Mouse (Mus musculus) right cerebral cortex, postnatal 4 days (tissue): ENCODE results near the gene Ifngr1.

ENCODE experiments used
- DNase-seq: peaks from one replicate; pipeline ENCODE4 v3.0.0-alpha.2; 2022

The Ifngr1 gene

GRCm38 (mm10) chr10:19591641-19592441 is at the start of gene Ifngr1:
TSS of gene Ifngr1 (plus strand) at chr10:19591949.
- peak; percentile 86 for DNase-seq

- no peak for DNase-seq
These were observed 44.9 kb upstream of the Ifngr1 start for GRCm38 (mm10) chr10:19546825-19547224.

DNA sequence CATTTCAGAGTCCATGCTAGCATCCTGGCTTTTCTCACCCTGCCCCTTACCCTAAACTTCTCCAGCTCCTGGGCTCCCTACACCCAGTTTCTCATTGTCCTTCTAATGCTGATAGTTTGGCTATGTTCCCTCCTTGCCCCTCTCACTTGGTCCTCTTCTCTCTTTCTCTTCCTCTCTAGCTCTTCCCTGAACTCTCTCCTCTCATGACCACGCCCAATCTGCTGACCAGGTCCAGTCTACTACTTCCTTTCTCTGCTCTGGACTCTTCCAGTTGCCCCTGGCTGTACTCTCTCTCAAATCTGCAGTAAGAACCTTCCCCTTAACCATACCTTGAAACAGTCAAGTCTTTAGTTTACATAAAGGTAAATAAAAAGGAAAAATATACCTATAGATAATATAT is 43.7 kb upstream of the Ifngr1 start:
- no peak for DNase-seq

DNA sequence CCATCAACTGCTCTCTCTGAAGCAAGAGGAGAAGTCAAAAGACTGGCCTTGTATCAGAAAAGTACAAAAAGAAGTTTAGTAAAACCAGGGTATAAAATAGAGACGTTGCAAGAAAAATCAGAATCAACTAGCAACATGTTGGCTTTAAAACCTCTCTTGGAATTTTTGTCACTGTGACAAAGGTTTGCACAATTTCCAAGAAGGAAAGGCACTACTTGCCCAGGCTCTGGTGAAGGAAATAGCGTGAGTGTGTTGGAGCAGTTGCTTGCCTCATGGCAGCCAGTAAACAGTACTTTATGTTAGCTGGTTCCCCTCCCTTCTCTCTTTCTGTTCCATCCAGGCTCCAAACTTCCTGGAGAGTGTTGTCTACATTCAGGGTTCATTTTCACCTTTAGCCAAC is 43.3 kb upstream of the Ifngr1 start:
- no peak for DNase-seq

DNA sequence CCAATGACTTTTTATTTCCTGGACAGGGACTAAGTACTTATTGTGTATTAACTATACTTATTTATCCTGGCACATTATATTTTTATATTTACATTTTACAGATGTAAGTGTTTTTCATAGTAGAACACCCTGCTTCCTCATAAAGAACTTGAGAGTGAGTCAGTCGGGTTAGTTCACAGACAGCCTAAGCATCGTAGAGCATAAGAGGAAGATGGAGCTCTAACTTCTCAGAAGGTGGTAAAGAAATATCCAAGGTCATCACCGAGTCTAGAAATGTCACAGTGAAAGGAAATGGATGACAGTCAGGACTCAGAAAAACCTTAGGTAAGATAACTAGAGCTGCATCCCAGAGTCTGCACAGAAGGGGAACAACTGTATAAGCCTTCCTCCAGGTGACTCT is 40.2 kb upstream of the Ifngr1 start:
- DNase-seq: no peak

DNA sequence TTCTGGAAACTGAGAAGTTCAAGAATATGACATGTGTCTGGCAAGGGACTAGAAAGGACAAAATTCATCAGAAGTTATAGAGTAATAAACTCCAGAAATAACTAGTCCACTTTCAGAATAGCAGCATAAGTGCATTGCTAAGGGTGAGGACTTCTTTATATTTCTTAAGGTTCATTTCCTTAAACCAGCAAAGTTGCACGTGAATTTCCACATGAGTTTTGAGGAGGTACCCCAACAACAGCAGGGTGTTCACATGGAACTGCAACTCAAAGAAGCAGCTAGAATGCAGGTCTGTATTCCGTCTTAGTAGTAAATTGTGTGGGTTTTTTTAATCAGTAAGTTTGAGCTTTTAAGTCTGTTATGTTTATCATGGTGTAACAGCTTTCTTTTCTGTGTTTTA is 37.9 kb upstream of the Ifngr1 start:
- no peak for DNase-seq

DNA sequence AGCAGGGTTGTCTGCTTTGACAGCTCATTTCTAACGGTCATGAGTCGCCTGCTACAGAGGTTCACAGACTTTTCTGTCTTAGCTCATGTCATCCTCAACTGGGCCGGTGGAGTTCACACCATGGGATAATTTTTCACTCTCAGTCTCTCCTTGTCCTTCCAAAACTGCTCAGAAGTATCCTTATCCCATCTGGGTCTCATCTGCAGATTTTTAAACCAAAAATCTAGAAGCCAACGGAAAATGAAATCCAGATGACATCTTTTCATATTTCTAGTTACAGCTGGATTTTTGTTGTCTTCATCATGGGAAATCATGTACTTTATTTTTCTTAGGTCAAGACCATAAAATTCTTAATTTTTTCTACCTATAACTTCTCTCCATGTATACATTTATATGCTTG is 34.1 kb upstream of the Ifngr1 start:
- DNase-seq: no peak

- DNase-seq: no peak
These were observed 32.1 kb upstream of the Ifngr1 start for GRCm38 (mm10) chr10:19559565-19560165.

DNA sequence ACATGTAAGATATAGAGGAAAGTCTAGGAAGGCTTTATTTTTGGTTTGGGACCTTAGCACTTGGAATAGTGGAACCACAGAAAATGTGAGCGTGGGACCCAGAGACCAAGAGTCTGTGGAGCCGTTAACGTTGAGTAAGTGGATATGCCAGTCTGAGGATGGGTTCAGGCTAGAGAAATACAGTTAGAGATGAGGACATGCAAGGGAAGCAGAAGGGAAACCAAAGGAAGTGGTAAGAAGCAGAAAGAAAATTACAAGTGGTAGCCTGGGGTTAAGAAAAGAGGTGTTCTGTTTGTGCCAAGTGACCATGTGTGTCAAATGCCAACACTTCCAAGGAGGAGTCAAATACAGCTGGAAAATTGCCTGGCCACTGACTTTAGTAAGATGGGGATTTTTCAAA is 29.2 kb upstream of the Ifngr1 start:
- DNase-seq: no peak

- DNase-seq: no peak
These were observed 28.3 kb upstream of the Ifngr1 start for GRCm38 (mm10) chr10:19563443-19563861.

- no peak for DNase-seq
These were observed 24.3 kb upstream of the Ifngr1 start for GRCm38 (mm10) chr10:19567481-19567880.

GRCm38 (mm10) chr10:19570288-19570687 is 21.5 kb upstream of the Ifngr1 start:
- no peak for DNase-seq

DNA sequence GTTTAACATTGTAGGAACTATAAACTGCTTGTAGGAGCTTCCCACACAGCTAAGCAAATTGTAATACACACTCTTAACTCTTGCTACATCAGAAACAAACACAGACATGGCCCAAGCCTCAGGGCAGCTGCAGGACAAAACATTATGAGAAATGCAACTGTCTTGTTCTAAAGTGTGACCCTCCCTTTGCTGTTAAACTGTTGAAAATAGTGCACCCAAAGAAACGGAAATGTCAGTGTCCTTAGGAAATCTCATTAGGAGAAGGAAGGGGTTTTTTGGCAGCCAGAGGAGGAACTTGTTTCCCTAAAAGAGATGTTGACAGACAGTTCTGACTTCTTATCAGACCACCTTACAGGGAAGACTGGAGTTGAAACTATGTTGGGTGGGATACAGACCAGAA is 21.0 kb upstream of the Ifngr1 start:
- no peak for DNase-seq

GRCm38 (mm10) chr10:19577571-19577970 is 14.2 kb upstream of the Ifngr1 start:
- no peak for DNase-seq

GRCm38 (mm10) chr10:19578001-19578400 is 13.7 kb upstream of the Ifngr1 start:
- no peak for DNase-seq

DNA sequence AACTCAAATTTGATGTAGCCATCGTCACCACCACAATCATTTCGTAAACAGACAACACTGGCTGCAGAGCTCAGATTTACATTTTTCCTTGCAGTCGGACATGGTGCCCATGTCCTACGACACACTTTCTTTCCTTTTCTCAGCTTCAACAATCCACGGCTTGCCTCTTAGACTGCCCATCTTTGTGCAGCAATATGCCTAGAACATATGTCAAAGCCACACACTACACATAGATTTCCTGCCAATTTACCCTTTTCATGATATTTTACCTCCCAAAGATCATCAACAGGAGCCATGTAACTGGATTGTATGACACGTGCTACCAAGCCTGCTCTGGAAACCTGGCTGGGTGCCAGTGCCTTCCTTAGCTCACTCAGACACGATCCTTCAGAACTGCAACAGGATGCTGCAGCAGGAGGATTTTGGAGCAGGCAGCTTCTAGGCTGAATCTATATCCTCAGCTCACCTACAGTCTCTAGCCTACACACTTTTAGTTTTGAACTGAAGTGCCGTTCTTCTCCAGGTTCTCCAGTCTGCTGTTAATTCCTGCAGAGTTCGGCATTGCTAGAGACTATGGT is 13.3 kb upstream of the Ifngr1 start:
- peak; percentile 57 for DNase-seq

- no peak for DNase-seq
These were observed 11.1 kb upstream of the Ifngr1 start for GRCm38 (mm10) chr10:19580660-19581059.

DNA sequence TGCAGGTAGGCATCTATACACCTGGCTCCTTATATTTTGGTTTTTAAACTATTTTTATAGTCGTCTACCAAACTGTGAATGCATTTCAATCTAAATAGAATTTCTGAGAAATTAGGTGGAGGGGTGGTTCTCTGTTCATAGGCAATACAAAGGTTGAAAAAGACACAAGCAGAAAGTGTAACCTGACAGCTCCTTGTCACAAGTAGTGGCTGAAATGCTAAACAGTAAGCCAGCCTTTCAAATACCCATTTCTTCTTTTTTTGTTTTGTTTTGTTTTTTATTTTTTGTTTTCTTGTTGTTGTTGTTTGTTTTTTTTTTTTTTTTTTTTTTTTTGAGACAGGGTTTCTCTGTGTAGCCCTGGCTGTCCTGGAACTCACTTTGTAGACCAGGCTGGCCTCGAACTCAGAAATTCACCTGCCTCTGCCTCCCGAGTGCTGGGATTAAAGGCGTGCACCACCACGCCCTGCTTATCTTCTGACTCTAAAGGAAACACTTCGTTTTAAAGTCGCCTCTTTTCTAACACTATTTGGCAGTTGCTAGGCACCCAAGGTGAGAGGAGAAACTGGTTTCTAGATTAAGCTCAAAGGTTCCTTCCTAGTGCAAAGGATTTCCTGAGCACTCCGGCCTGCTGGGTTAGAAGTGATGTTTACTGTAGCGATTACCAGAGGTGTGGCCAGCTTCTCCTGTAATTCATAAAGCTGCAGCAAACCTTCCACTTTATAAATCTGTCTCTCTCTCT is 9.7 kb upstream of the Ifngr1 start:
- no peak for DNase-seq

- DNase-seq: no peak
These were observed 8.8 kb upstream of the Ifngr1 start for GRCm38 (mm10) chr10:19582806-19583430.

GRCm38 (mm10) chr10:19584064-19584463 is 7.7 kb upstream of the Ifngr1 start:
- DNase-seq: no peak

DNA sequence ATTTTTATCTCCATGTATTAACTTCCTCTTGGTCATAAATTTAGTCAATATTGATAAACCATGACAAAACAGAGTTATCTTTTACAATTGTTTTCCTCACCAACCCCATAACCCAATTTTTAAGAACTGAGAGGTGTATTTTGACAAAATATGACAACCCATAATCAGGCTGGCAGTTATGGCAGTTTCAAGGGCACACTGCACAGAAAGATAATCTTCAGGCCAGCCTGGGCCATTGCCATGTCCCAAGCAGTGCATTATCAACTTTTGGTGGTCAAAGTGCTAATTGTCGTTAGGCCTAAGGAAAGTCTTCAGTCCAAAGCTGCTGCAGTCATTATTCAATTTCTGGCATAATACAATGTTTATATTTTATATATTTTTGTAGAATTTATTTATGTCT is 6.9 kb upstream of the Ifngr1 start:
- DNase-seq: no peak

DNA sequence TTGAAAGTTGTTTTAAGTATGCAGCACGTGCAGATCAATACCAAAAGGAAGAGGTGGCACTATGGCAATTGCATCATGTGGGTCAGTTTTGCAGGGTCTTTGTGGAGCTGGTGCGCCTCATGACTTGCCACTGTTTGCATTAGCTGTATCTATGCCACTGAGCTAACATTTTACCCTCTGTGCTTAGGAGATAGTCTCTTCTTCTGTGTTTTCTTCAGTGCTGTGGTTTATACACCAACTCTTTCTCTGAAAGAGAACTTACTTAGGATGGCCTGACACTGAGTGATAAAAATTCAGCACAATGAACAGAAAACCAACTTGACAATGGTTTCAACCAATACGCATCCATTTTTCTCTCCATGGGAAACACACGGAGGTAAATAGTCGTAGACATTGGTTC is 5.9 kb upstream of the Ifngr1 start:
- no peak for DNase-seq

DNA sequence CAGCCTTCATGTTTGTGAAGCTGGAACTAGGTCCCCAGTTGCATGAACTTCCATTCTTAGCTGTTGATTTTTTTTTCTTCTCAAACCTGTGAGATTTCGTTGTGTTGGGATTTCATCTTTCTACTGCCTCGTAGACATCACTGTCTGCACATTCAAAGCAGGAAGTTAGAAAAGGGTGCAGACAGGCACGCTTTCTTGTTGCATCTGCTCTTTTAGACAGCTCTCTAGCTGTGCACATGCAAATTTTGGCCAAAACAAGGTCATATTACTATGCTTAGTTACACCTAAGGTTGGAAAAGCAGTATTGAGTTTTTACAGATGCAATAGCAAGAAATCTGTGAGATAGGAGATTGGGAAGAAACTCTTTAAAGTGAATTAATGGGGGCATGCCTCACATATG is 4.5 kb upstream of the Ifngr1 start:
- no peak for DNase-seq
